Mouse (Mus musculus) midbrain, embryonic 16.5 days (tissue): ENCODE measurements around the gene Map3k5. TPM values are rescaled to one million over a fixed set of nuclear protein-coding genes. Genes with fewer than 3 reads are reported as not detected.

Experiments used
- ATAC-seq: fragments of 200-750 bp; cut with Nextera tagmentation; 2 replicates; pipeline ENCODE4 v1.8.0; 2017; ENCODE audit warnings: moderate TSS enrichment
- H3K27ac ChIP-seq: fragments of 300-500 bp; sonication (generic); 2 replicates; pipeline ENCODE4 v1.5.1; 2014; ENCODE audit warnings: mild to moderate bottlenecking, low read length, mixed read lengths
- H3K27me3 ChIP-seq: fragments of 300-500 bp; sonication (generic); 2 replicates; pipeline ENCODE4 v1.6.1; 2014; ENCODE audit warnings: low read depth, low read length, mixed read lengths; ENCODE audit not compliant: control insufficient read depth, insufficient read depth
- H3K36me3 ChIP-seq: fragments of 300-500 bp; sonication (generic); 2 replicates; pipeline ENCODE4 v1.6.1; 2014; ENCODE audit warnings: mild to moderate bottlenecking, low read length, moderate library complexity, mixed read lengths; ENCODE audit not compliant: control insufficient read depth, insufficient read depth
- H3K4me1 ChIP-seq: fragments of 300-500 bp; sonication (generic); 2 replicates; pipeline ENCODE4 v1.6.1; 2014; ENCODE audit warnings: mild to moderate bottlenecking, low read length, mixed read lengths; ENCODE audit not compliant: control insufficient read depth, insufficient read depth
- H3K4me2 ChIP-seq: fragments of 300-500 bp; sonication (generic); 2 replicates; pipeline ENCODE4 v1.6.1; 2014; ENCODE audit warnings: mild to moderate bottlenecking, low read length, mixed read lengths
- H3K4me3 ChIP-seq: fragments of 300-500 bp; sonication (generic); 2 replicates; pipeline ENCODE4 v1.5.1; 2014; ENCODE audit warnings: low read depth, mild to moderate bottlenecking, low read length, moderate library complexity, mixed read lengths
- H3K9ac ChIP-seq: fragments of 300-500 bp; sonication (generic); 2 replicates; pipeline ENCODE4 v1.6.1; 2014; ENCODE audit warnings: low read depth, low read length, mixed read lengths
- H3K9me3 ChIP-seq: fragments of 300-500 bp; sonication (generic); replicated peaks from 2 replicates; pipeline ENCODE4 v1.6.1; 2014; ENCODE audit warnings: mild to moderate bottlenecking, low read length, mixed read lengths; ENCODE audit not compliant: control insufficient read depth, poor library complexity, severe bottlenecking
- WGBS: fragments of 180-500 bp; shearing (Covaris S2); extraction: QIAGEN DNeasy Blood & Tissue Kit; methylation state at CpG from one replicate; pipeline ENCODE4 v1.1.7; 2014; 5-methylcytosine and 5-hydroxymethylcytosine counted together
- polyA plus RNA-seq: library from polyadenylated mRNA; unstranded; fragments of >200 nt; fragmentation: Nextera tagmentation; extraction: Ambion mirVana; gene quantifications from 2 replicates; pipeline ENCODE4 v1.2.1, GENCODE M21; 2015

Map3k5 gene
- polyA plus RNA-seq, 1 experiment from 2014 or later: 1.2 TPM

GRCm38 (mm10) chr10:19949106-19949505 is 14.8 kb downstream of the Map3k5 start:
- no peaks in the 10 kb centered on the region for H3K27me3 ChIP-seq
- H3K9me3 ChIP-seq: no peaks in the 10 kb centered on the region
- no peak overlapping the region for H3K27ac ChIP-seq
- 79% methylated on average over 4 of the region's 4 CpGs for WGBS
- no peak overlapping the region for H3K4me2 ChIP-seq
- no peak overlapping the region for H3K9ac ChIP-seq
- H3K4me1 ChIP-seq: no peaks in the 10 kb centered on the region
- H3K36me3 ChIP-seq: no peaks in the 10 kb centered on the region
- H3K4me3 ChIP-seq: no peak overlapping the region
- ATAC-seq: no peak

GRCm38 (mm10) chr10:19953032-19953761 is 18.9 kb downstream of the Map3k5 start:
- WGBS: 90% methylated on average over 11 of the region's 11 CpGs
- no peak overlapping the region for H3K9ac ChIP-seq
- no peak overlapping the region for H3K27ac ChIP-seq
- no peak overlapping the region for H3K4me3 ChIP-seq
- H3K27me3 ChIP-seq: no peaks in the 10 kb centered on the region
- no peak for ATAC-seq
- no peaks in the 10 kb centered on the region for H3K36me3 ChIP-seq
- H3K4me1 ChIP-seq: no peaks in the 10 kb centered on the region
- H3K9me3 ChIP-seq: no peaks in the 10 kb centered on the region
- H3K4me2 ChIP-seq: no peak overlapping the region

GRCm38 (mm10) chr10:19954572-19954971 is 20.3 kb downstream of the Map3k5 start:
- H3K4me1 ChIP-seq: no peaks in the 10 kb centered on the region
- H3K9me3 ChIP-seq: no peaks in the 10 kb centered on the region
- no peak overlapping the region for H3K4me3 ChIP-seq
- H3K9ac ChIP-seq: no peak overlapping the region
- WGBS: 89% methylated on average over 3 of the region's 3 CpGs
- no peaks in the 10 kb centered on the region for H3K36me3 ChIP-seq
- no peak overlapping the region for H3K27ac ChIP-seq
- no peak overlapping the region for H3K4me2 ChIP-seq
- no peak for ATAC-seq
- H3K27me3 ChIP-seq: no peaks in the 10 kb centered on the region

- 88% methylated on average over 6 of the region's 6 CpGs for WGBS
- H3K9ac ChIP-seq: no peak overlapping the region
Observed at GRCm38 (mm10) chr10:19955817-19956216, 21.5 kb downstream of the Map3k5 start.

GRCm38 (mm10) chr10:19956745-19957144 is 22.5 kb downstream of the Map3k5 start:
- no peaks in the 10 kb centered on the region for H3K27me3 ChIP-seq
- no peak overlapping the region for H3K27ac ChIP-seq
- H3K36me3 ChIP-seq: no peaks in the 10 kb centered on the region
- H3K4me2 ChIP-seq: no peak overlapping the region
- ATAC-seq: no peak
- H3K9me3 ChIP-seq: no peaks in the 10 kb centered on the region
- no peaks in the 10 kb centered on the region for H3K4me1 ChIP-seq
- 75% methylated on average over 6 of the region's 6 CpGs for WGBS
- no peak overlapping the region for H3K4me3 ChIP-seq
- H3K9ac ChIP-seq: no peak overlapping the region

More at GRCm38 (mm10) chr10:19955817-19956216, 21.5 kb downstream of the Map3k5 start:
- no peak overlapping the region for H3K27ac ChIP-seq
- H3K4me3 ChIP-seq: no peak overlapping the region
- ATAC-seq: no peak
- H3K9me3 ChIP-seq: no peaks in the 10 kb centered on the region
- no peaks in the 10 kb centered on the region for H3K27me3 ChIP-seq
- H3K4me1 ChIP-seq: no peaks in the 10 kb centered on the region
- no peak overlapping the region for H3K4me2 ChIP-seq
- no peaks in the 10 kb centered on the region for H3K36me3 ChIP-seq

GRCm38 (mm10) chr10:19960831-19961380 is 26.6 kb downstream of the Map3k5 start:
- no peak overlapping the region for H3K4me2 ChIP-seq
- H3K27ac ChIP-seq: no peak overlapping the region
- no peak for ATAC-seq
- no peaks in the 10 kb centered on the region for H3K27me3 ChIP-seq
- no peaks in the 10 kb centered on the region for H3K9me3 ChIP-seq
- no peaks in the 10 kb centered on the region for H3K36me3 ChIP-seq
- H3K4me1 ChIP-seq: no peaks in the 10 kb centered on the region
- 88% methylated on average over 6 of the region's 6 CpGs for WGBS
- no peak overlapping the region for H3K9ac ChIP-seq
- H3K4me3 ChIP-seq: no peak overlapping the region

GRCm38 (mm10) chr10:19962746-19963145 is 28.5 kb downstream of the Map3k5 start:
- WGBS: 83% methylated on average over 4 of the region's 4 CpGs
- Histone ChIP-seq H3K9ac (no peak overlapping the region), H3K27me3 (no peaks in the 10 kb centered on the region), H3K9me3 (no peaks in the 10 kb centered on the region), H3K4me3 (no peak overlapping the region), H3K36me3 (no peaks in the 10 kb centered on the region), H3K4me1 (no peaks in the 10 kb centered on the region), H3K4me2 (no peak overlapping the region), H3K27ac (no peak overlapping the region)
- ATAC-seq: no peak

- H3K4me2 ChIP-seq: no peak overlapping the region
- ATAC-seq: no peak
- no peaks in the 10 kb centered on the region for H3K4me1 ChIP-seq
- no peak overlapping the region for H3K27ac ChIP-seq
- H3K27me3 ChIP-seq: no peaks in the 10 kb centered on the region
- H3K9me3 ChIP-seq: no peaks in the 10 kb centered on the region
- WGBS: 69% methylated on average over 1 of the region's 1 CpGs
- no peak overlapping the region for H3K9ac ChIP-seq
- no peak overlapping the region for H3K4me3 ChIP-seq
- no peaks in the 10 kb centered on the region for H3K36me3 ChIP-seq
Observed at GRCm38 (mm10) chr10:19963206-19963605, 28.9 kb downstream of the Map3k5 start.

GRCm38 (mm10) chr10:19964105-19964504 is 29.8 kb downstream of the Map3k5 start:
- H3K4me1 ChIP-seq: no peaks in the 10 kb centered on the region
- no peaks in the 10 kb centered on the region for H3K36me3 ChIP-seq
- no peak overlapping the region for H3K4me2 ChIP-seq
- H3K9ac ChIP-seq: no peak overlapping the region
- H3K27me3 ChIP-seq: no peaks in the 10 kb centered on the region
- H3K4me3 ChIP-seq: no peak overlapping the region
- ATAC-seq: no peak
- 95% methylated on average over 4 of the region's 4 CpGs for WGBS
- no peak overlapping the region for H3K27ac ChIP-seq
- H3K9me3 ChIP-seq: no peaks in the 10 kb centered on the region
